Mouse (Mus musculus): ENCODE measurements around the gene Slc47a2.

Slc47a2 gene

DNA sequence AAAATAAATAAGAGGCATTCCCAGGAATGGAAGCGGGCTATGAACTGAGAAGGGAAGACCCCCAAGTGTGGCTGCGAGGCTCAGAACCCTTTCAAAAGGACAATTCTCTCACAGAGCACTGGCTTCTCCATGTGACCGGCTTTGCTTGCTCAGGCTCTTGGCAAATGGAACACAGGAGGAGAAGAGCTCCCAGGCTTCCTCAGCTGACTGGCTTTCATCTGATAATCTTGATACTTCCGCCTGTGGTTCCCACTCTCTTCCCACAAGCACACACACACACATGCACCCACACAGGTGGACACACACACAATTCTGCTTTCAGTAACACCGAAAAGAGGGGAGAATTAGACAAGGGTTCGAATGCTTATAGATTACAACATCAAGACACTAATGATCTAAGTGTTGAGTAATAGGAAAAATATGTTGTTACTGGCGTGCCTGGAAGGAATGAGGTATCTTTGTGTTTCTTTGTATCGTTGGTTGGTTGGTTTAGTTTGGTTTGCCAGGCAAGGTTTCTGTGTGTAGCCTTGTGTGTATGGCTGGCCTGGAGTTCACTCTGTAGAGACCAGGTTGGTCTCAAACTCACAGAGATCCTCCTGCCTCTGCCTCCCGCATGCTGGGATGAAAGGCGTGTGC is 59.1 kb downstream of the Slc47a2 start:
- no peak for DNase-seq (ENCODE audit: low spot score in 2 of 2)

DNA sequence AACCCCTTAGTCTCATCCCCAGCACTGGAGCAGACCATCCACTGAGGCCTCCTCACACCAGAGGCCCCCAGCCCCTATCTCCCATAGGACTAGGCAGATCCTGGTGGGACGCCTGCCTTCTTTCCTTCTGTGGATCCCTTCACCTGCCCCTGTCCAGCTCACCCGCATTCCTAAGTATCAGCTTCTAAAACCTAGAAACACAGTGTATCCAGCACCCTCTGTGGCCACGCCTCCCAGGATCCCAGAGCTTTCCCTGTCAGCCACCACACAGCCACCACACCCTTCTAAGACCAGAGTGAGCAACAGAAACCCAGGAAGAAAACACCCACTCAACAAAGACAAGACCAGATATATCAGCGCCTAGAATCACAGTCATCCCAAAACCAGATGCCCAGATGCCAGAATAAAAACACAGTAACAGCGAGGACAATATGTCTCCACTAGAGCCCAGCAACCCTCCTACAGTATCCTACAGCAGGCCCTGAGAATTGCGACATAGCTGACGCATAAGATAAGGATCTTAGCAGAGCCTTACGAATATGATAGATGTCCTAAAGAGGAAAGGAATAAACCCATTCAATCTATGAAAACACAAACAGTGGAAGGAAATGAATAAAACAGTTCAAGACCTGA is 64.1 kb downstream of the Slc47a2 start:
- no peak for DNase-seq (ENCODE audit: low spot score in 2 of 2)

DNA sequence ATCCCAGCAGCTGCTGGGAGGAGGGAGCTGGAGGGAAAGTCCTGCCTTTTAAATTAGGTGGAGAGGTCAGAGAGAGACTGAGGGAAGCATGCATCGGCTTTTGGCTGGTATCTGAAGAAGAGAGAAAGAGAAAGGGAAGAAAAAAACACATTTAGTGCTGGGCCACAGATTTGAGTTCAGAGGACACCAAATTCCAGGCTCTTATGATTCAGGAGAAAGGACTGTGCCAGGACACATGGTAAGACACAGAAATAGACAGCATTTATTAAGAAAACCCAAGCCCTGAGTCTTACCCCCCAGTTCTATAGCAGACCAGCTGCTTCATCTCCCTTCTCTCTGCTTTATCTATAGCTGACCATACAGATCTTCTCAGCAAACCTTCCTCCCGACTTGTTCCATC is 64.7 kb downstream of the Slc47a2 start:
- DNase-seq (ENCODE audit: low spot score in 2 of 2), result no peak

DNA sequence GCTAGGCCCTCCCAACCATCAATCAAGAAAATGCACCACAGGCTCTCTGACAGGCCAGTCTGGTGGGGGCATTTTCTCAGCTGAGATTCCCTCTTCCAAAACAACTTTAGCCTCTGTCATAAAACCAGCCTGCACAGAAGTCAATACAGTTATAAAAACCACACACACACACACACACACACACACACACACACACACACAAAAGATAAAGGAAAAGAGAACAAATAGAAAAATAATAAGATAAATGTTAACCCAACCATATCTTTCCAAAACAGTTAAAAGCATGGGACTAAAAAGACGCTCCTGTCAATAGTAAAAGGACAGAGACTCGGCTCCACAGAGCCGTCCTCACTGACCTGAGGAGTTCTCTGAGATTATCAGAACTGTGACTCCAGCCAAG is 66.2 kb downstream of the Slc47a2 start:
- DNase-seq (ENCODE audit: low spot score in 2 of 2), result no peak

GRCm38 (mm10) chr11:61275106-61275505 is 67.6 kb downstream of the Slc47a2 start:
- DNase-seq (ENCODE audit: low spot score in 2 of 2), result no peak

- no peak for DNase-seq (ENCODE audit: low spot score in 2 of 2)
These were observed 68.2 kb downstream of the Slc47a2 start for GRCm38 (mm10) chr11:61274421-61274820.

- no peak for DNase-seq (ENCODE audit: low spot score in 2 of 2)
These were observed 68.7 kb downstream of the Slc47a2 start for GRCm38 (mm10) chr11:61273928-61274327.

- no peak for DNase-seq (ENCODE audit: low spot score in 2 of 2)
These were observed 71.0 kb downstream of the Slc47a2 start for GRCm38 (mm10) chr11:61271612-61272011.

GRCm38 (mm10) chr11:61270406-61270805 is 72.3 kb downstream of the Slc47a2 start:
- DNase-seq (ENCODE audit: low spot score in 2 of 2), result no peak

GRCm38 (mm10) chr11:61268626-61269349 is 73.9 kb downstream of the Slc47a2 start:
- DNase-seq (ENCODE audit: low spot score in 2 of 2), result no peak

DNA sequence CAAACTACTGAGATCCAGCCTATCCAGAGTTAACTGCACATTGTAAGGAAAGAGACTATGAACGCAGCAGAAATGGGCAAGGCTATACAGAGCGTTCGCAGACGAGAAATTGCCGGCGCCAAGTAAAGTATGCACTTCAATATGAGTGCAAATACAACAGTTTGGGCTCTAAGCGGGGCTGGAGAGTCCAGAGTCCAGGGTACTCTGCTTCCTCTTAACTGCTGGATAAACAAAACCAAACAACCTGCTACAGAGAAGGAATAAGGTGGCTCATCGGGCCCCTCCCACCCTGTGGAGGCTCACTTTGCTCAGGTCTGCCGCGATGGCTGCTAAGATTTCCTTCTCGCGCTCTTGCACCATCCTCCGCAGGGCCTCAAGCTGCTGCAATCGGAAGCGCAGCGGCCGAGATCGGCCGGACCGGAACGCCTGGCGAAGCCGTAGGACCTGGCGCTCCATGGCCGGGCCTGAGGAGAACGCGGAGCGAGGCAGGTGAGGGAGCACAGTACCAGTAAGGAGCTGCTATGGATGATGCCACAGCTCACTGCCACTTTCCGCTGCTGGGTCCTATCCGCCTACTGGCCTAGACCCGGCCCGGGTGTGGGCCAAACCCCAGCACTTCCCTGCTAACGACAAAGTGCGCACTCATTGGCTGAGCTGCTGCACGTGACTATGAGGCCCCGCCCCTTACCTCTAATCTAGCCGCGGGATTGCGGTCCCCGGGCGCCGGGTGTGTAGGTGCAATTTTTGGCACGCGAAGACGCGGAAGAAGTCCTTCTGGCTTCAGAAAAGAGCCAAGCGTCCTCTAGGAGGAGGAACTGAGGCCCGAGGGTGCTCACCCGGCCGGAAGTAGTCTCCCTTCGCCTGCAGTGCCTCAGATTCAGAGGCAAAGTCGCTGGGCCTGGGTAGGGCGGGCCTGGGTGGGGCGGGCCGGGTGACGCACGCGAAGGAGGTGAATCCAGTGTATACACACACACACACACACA is 75.8 kb downstream of the Slc47a2 start, which contains the start of gene Aldh3a2:
TSS of gene Aldh3a2 (minus strand) at position 914 of the 983 bp plus-strand sequence.
- peak; percentile 93 to 98 for DNase-seq (ENCODE audit: low spot score in 2 of 2)

DNA sequence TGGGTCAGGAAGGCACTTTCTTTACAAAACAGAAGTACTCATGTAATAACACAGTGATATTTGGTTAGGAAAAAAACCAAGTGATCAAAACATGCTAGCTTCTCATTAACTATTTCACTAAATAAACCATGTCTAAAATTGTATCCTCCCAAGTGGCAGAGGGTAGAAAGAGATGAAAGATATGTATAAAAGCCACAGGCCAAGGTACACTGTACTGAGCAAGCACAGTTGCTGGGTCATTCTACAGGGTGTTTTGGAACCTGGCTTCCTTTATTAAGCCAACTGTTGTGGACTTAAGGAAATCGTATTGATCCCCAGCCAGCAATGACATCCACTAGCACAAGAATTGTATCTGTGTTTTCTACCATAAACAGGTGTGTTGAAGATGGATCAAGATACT is 78.8 kb downstream of the Slc47a2 start:
- DNase-seq (ENCODE audit: low spot score in 2 of 2), result no peak

- no peak for DNase-seq (ENCODE audit: low spot score in 2 of 2)
These were observed 80.1 kb downstream of the Slc47a2 start for GRCm38 (mm10) chr11:61262516-61262915.

- DNase-seq (ENCODE audit: low spot score in 2 of 2), result no peak
These were observed 83.6 kb downstream of the Slc47a2 start for GRCm38 (mm10) chr11:61259106-61259505.

- no peak for DNase-seq (ENCODE audit: low spot score in 2 of 2)
These were observed 89.9 kb downstream of the Slc47a2 start for GRCm38 (mm10) chr11:61252807-61253206.

DNA sequence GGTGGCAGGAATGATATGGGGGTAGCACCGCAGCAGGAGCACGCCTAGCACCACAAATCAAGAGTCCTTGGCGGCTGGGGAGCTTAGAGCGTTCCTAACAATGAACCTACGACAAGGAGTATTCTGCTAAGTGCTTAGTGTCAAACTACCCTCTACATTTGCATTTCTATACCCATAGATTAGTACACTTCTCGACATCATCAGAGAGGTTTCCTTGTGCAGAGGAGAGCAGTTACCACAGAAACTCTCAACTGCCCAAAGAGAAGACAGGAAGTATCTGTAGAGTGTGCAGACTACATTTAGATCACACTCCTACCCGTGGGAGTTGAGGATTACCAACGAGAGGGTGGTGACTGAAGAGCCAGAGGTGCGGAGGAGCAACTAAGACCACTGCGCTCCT is 90.9 kb downstream of the Slc47a2 start:
- DNase-seq (ENCODE audit: low spot score in 2 of 2), result no peak

All from urinary bladder, adult 18-20 months (tissue).